Mouse (Mus musculus) cerebellum, postnatal 25 days (tissue): ENCODE results near the gene Tmeff1.
"Not testable (repeated sequence)": the region's sequence is repeated elsewhere in the genome, so short reads cannot be mapped to it uniquely, and the experiment has no call there.

ENCODE experiments used
- DNase-seq, 2 experiments: peaks; one replicate each; pipeline ENCODE4 v3.0.0; 2021; ENCODE audit warnings: mixed read lengths in 2 of 2

Tmeff1 gene

DNA sequence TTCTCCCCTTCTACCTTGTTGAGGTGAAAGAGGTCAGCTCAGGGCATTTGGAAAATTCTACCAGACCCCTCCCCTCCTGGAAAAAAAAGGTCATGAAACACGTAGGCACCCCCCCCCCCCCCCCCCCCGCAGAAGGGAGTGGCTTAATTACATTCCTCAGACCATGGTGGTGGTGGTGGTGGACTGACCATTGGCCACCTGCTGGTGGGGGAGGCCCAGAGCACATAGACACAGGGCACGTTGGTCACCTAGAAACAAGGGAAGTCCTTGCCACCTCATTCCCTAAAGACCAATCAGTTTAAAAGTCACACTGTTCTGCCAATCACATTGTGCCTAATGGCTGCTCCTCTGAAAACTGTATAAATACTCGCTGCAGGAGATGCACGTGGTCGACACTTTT is 94.8 kb downstream of the Tmeff1 start:
- not testable (repeated sequence) for DNase-seq

DNA sequence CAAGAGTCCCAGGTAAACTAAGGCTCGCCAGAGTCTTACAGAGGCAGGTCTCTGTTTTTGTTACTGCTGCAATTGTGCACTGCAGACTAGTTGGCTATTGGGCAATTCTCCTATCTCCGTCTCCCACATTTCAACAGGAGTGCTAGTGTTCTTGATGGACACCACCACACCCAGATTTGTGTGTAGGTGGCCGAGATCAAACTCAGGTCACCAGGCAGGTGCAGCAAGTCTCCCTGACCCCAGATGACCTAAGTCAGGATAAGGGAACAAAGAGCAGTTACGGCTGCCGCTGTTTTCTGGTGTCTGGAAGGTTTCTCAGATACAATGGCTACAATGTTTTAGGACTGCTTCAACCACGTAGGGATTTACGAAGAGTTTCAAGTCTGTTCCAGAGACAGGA is 95.2 kb downstream of the Tmeff1 start:
- DNase-seq = no peak

DNA sequence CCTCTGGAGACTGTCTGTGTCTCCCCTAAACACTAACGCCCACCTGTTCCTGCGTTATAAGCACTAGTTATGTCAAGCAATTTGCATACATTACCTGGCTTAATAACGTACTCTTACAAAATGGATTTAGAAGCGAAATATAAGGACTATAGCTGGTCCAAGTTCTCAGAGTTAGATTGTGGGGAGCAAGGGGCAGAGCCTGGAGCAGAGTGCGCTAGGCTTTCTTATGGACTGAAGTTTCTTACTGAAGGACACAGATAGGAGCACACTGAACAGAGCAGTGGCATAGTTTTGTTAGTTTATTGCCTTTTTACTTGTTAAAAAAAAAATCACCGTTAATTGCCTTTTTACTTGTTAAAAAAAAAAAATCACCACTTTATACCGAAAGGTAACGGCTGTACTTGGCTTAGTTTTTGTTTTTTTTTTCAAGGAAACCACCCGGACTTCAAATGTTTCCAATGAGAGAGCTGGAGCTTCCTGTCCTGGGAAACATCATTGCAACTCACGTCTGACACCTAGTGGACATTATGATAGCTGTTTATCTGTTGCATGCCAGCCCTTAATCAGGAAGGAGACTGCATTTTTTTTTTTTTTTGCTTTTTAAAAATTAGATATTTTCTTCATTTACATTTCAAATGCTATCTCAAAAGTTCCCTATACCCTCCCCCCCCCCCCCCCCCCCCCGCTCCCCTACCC is 95.8 kb downstream of the Tmeff1 start:
- peak in 1 of 2 experiments; percentile 46 for DNase-seq

DNA sequence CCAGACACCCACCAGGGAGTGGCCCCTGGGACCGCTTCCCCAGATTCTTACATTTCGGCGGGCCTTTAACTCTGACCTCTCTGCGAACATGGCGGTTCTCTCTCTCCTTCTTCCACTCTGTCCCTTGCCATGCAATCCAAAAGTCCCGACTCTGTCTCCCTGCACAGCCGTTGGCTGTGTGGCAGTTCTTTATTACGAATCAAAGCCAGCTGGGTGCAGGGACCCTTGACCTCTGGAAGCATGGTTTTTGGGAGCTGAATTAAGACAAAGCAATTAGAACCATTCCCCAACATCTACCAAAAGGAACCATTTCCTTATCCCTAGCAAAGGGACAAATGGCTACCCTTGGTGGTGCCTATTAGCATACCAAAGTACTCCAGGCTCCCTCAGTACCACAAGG is 98.2 kb downstream of the Tmeff1 start:
- DNase-seq = no peak

DNA sequence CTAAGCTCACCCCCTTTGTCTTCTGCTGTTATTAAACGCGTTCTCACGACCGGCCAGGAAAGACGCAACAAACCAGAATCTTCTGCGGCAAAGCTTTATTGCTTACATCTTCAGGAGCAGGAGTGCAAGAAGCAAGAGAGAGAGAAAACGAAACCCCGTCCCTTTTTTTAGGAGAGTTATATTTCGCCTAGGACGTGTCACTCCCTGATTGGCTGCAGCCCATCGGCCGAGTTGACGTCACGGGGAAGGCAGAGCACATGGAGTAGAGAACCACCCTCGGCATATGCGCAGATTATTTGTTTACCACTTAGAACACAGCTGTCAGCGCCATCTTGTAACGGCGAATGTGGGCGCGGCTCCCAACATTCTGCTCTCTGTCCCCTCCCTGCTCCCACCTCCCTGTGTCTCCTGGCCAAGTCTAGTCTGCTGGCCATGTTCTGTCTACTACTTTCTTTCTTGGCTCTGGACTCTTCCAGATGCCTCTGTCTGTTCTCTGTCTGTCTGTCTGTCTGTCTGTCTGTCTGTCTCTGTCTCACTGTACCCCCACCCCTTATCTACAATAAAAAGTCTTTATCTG is 98.7 kb downstream of the Tmeff1 start:
- not testable (repeated sequence) for DNase-seq

DNA sequence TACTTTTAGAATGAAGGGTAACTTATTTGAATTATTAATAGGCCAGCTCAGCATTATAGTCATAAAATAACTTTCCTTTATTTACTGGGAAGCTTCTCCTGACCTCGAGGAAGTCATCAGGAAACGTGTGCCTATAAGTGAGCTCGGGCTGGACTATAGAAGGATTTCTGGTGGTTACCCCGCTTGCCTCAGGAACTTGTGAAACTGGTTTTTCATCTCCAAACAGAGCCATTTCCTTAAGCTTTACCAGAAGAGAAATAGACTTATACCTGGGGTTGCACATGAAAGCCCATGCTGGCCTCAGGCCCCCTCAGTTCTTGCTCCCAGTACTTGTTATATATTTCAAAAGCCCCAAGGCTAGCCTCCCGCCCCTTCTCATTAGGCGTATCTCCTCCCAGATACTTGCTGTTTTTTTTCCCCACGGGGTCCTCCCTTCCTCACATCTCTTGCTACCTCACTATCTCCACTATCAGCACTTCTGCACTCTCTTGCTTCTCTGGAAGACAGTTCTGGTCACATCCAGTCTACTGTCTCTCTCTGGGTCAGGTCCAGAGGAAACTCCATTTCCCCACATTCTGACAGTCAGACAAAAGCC is 99.7 kb downstream of the Tmeff1 start:
- no peak for DNase-seq

DNA sequence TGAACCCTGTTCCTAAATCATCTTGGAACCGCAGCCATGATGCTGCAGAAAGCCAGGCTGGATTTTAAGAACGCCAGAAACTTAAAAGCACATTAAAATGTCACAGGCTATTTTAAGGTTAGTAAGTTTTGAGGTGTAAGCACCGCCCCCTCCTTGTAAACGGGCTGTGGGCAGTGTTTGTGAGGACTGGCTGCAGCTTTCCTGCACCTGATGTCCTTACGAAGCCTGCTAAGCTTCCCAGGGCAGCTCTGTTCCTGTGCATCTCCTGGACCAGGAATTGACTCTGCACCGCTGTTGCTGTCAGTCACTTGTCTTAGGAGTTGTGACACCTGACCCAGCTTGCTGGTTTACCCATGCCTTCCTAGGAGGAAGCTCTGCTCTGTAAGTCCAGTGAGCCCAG is 103.2 kb downstream of the Tmeff1 start:
- DNase-seq = no peak

DNA sequence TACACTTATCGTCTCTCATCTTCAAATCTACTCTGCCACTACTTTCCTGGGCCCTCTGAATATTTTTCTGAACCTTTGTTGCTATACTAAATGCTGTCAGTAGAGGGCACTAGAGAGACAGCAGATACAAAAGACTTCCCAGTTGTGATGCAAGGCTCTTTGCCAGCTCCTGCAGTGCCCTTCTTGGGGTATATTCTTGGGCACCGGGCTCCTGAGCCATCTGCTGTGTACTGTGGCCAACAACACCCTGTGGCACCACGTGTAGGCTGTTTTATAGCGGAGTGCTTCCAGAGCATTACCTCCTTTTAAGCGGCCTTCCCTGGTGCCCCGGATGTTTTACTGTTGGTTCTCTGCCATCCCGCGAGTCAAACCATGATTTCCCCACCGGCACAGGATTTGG is 105.7 kb downstream of the Tmeff1 start:
- peak; percentile 84 to 90 for DNase-seq

DNA sequence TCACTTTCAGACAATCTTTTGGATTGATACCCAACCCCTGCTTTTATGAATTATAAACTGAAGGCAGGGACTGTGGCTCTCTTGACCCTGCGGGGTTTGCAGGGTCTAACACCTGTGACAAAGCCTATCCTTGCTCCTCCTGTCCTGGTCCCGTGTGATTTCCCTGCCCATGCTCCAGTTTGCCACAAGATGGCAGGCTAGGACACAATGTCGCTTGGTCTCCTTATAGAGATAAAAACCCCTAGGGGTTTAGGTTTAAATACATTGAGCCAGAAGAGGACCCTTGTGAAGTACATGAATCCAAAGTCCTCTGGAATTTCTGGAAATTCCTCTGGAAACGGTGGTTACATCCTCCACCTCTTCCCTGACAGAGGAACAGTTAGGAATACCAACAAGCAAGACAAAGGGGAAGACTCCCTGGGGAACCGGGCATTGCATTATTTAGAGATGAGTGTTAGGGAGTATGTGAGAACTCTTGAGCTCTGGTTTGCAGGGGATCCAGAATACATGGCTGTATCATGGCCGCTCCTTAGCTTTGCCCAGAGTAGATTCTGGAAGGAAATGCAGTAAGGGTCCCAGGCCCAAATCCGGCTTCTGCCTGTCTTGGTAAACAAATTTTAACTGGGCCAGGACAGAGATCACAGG is 106.9 kb downstream of the Tmeff1 start:
- DNase-seq = peak; percentile 61 to 72

DNA sequence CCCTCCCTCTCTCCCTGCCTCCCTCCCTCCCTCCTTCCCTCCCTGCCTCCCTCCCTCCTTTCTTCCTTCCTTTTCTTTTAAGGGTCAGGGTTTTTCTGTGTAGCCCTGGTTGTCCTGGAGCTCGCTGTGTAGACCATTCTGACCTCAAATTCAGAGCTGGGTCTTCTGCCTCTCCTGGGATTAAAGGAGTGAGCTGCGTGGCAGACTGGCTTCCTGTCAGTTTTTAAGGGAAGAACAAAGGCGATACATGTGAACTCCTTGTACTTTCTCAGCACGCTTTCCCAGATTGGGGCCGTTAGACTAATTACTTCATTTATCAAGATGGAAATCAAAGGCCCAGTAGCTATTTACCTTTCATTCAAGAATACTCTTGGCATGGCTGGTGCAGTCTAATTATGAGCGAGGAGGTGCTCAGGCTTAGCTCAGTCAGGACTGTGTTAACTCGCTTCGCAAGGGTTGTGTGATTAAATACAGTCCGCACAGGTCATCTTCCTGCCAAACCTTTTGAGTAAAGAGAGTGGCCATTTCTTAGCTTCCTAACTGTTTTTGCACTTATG is 107.8 kb downstream of the Tmeff1 start:
- DNase-seq = no peak

DNA sequence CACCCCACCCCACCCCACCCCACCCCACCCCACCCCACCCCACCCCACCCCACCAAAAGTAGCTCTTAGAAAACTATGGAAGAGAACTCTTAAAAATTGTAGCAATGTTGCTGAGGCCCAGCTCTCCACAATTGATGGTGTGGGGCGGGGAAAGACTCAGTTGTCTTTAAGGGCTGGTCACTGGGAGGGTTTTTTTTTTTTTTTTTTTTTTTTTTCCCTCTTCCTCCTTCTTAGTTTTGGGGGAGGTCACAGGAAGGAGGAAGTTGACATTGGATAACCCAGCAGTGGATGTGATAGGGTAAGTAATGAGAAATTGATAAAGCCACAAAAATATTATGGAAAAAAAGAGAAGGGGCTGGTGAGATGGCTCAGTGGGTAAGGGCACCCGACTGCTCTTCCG is 111.7 kb downstream of the Tmeff1 start:
- no peak for DNase-seq

DNA sequence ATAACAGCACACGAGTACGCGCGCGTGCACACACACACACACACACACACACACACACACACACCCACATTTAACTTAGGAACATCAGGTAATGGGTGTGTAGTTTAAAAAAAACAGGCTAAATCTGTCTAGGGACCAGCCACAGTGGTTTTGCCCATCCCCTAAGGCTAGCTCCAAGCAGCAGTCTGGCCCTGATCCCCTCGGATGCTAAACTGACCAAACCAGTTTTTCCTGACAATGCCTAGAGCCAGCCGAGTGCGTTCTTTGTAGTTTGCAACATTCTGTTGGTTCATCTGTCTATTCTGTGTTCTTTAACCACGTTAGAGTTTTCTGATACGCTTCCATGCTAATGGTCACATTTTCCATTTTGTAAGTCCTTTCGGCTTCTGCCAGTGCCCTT is 112.3 kb downstream of the Tmeff1 start:
- no peak for DNase-seq
